Mouse (Mus musculus): ENCODE results near the gene Gm11146. TPM values are rescaled to one million over a fixed set of nuclear protein-coding genes. Genes with fewer than 3 reads are reported as not detected.

Gene Gm11146
- total and polyA plus RNA-seq, 2 experiments: not detected

DNA sequence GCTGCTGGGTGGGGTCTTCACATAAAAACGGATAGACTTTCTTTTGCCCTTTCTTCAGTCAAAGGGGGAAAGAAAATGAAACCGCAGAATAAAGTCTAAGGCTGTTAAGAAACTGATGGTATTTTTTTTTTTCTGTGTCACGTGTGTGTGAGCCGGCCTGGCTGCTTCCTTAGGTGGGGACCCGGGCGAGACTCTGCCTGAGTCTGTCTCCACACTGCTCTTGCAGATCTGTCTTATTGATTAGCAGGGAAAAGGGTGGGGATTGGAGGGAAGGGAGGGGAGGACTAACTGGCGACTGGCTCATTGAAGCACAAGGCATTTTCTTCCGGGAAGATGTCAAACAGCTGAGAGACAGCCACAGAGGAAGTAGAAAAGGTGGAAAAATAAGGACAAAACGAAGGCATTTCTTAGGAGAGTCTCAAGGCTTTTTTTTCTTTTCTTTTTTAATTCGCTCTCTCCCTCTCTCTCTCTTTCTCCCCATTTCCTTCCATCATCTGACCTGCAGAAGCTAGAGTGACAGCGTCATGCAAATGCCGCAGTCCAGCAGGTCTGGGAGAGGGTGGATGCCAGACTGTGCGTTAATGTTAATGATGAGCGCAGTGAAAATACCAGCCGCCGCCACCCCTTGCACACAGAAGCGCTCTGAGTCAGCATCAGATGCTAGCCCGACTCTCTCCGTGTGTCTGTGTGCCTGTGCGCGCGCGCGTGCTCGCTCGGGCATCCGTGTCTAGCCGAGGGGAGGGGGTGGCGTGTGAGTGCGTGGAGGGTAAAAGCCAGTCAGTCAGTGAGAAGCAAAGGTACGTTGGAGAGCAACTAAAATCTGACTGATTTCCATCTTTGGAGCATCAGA, 42.2 kb upstream of the Gm11146 start:
- Histone ChIP-seq H3K4me1 (ENCODE audit: control insufficient read depth, insufficient read depth, low read length) (0 out of 2 replicates have a peak, but pooled peaks cover 4% of the 10 kb centered on the region), H3K79me2 (ENCODE audit: control insufficient read depth, insufficient read depth, low read length) (no peaks in the 10 kb centered on the region), H3K9ac (ENCODE audit: low read depth, low read length) (peak overlapping the region; percentile 3), H3K4me3 (ENCODE audit: insufficient read depth, low read depth, low read length) (peak overlapping the region; percentile 57), H3K27me3 (ENCODE audit: control insufficient read depth, insufficient read depth, low read length) (no peaks in the 10 kb centered on the region), H3K36me3 (ENCODE audit: control insufficient read depth, insufficient read depth, low read length) (no peaks in the 10 kb centered on the region), H3K27ac (replicated peaks; ENCODE audit: insufficient read depth, low read depth, low read length) (no peak overlapping the region)
- DNase-seq (ENCODE audit: extremely low read depth, low read depth, low spot score): peak; percentile 38
- WGBS: 3% methylated on average over 31 of the region's 31 CpGs
- no peak for TF ChIP-seq CTCF (IDR thresholded peaks at IDR 0.05; ENCODE audit: low read depth, low read length)
- TF ChIP-seq POLR2A (IDR thresholded peaks at IDR 0.05; ENCODE audit: extremely low read depth, insufficient read depth, low read length): no peak

GRCm38 (mm10) chr16:77643036-77643870, 41.4 kb upstream of the Gm11146 start:
- DNase-seq (ENCODE audit: extremely low read depth, low read depth, low spot score): peak; percentile 32
- TF ChIP-seq CTCF (IDR thresholded peaks at IDR 0.05; ENCODE audit: low read depth, low read length) (no peak), POLR2A (IDR thresholded peaks at IDR 0.05; ENCODE audit: extremely low read depth, insufficient read depth, low read length) (no peak)

GRCm38 (mm10) chr16:77636497-77636896, 34.6 kb upstream of the Gm11146 start:
- H3K79me2 ChIP-seq (ENCODE audit: control insufficient read depth, insufficient read depth, low read length): no peaks in the 10 kb centered on the region
- no peak overlapping the region for H3K27ac ChIP-seq (replicated peaks; ENCODE audit: insufficient read depth, low read depth, low read length)
- H3K4me3 ChIP-seq (ENCODE audit: insufficient read depth, low read depth, low read length): no peak overlapping the region
- no peaks in the 10 kb centered on the region for H3K27me3 ChIP-seq (ENCODE audit: control insufficient read depth, insufficient read depth, low read length)
- no peaks in the 10 kb centered on the region for H3K36me3 ChIP-seq (ENCODE audit: control insufficient read depth, insufficient read depth, low read length)
- peak; percentile 26 for DNase-seq (ENCODE audit: extremely low read depth, low read depth, low spot score)
- WGBS: 56% methylated on average over 6 of the region's 6 CpGs
- no peak for TF ChIP-seq POLR2A (IDR thresholded peaks at IDR 0.05; ENCODE audit: extremely low read depth, insufficient read depth, low read length)
- TF ChIP-seq CTCF (IDR thresholded peaks at IDR 0.05; ENCODE audit: low read depth, low read length): no peak
- H3K9ac ChIP-seq (ENCODE audit: low read depth, low read length): no peak overlapping the region
- H3K4me1 ChIP-seq (ENCODE audit: control insufficient read depth, insufficient read depth, low read length): no peaks in the 10 kb centered on the region

More at GRCm38 (mm10) chr16:77643036-77643870, 41.4 kb upstream of the Gm11146 start:
- 67% methylated on average over 14 of the region's 14 CpGs for WGBS
- Histone ChIP-seq H3K4me3 (ENCODE audit: insufficient read depth, low read depth, low read length) (peak overlapping the region; percentile 57; the same call in 1 of the 2 replicates), H3K27me3 (ENCODE audit: control insufficient read depth, insufficient read depth, low read length) (no peaks in the 10 kb centered on the region), H3K27ac (replicated peaks; ENCODE audit: insufficient read depth, low read depth, low read length) (no peak overlapping the region), H3K36me3 (ENCODE audit: control insufficient read depth, insufficient read depth, low read length) (no peaks in the 10 kb centered on the region), H3K4me1 (ENCODE audit: control insufficient read depth, insufficient read depth, low read length) (0 out of 2 replicates have a peak, but pooled peaks cover 4% of the 10 kb centered on the region), H3K79me2 (ENCODE audit: control insufficient read depth, insufficient read depth, low read length) (no peaks in the 10 kb centered on the region), H3K9ac (ENCODE audit: low read depth, low read length) (no peak overlapping the region)

GRCm38 (mm10) chr16:77632315-77632881, 30.5 kb upstream of the Gm11146 start:
- H3K27ac ChIP-seq (replicated peaks; ENCODE audit: insufficient read depth, low read depth, low read length): no peak overlapping the region
- no peak overlapping the region for H3K4me3 ChIP-seq (ENCODE audit: insufficient read depth, low read depth, low read length)
- H3K9ac ChIP-seq (ENCODE audit: low read depth, low read length): no peak overlapping the region
- no peak for DNase-seq (ENCODE audit: extremely low read depth, low read depth, low spot score)
- TF ChIP-seq CTCF (IDR thresholded peaks at IDR 0.05; ENCODE audit: low read depth, low read length): no peak
- TF ChIP-seq POLR2A (IDR thresholded peaks at IDR 0.05; ENCODE audit: extremely low read depth, insufficient read depth, low read length): no peak
- H3K79me2 ChIP-seq (ENCODE audit: control insufficient read depth, insufficient read depth, low read length): no peaks in the 10 kb centered on the region
- WGBS: 79% methylated on average over 6 of the region's 6 CpGs
- no peaks in the 10 kb centered on the region for H3K4me1 ChIP-seq (ENCODE audit: control insufficient read depth, insufficient read depth, low read length)
- no peaks in the 10 kb centered on the region for H3K27me3 ChIP-seq (ENCODE audit: control insufficient read depth, insufficient read depth, low read length)
- H3K36me3 ChIP-seq (ENCODE audit: control insufficient read depth, insufficient read depth, low read length): no peaks in the 10 kb centered on the region; the same call in 1 of the 2 replicates

- no peaks in the 10 kb centered on the region for H3K79me2 ChIP-seq (ENCODE audit: control insufficient read depth, insufficient read depth, low read length)
Observed at GRCm38 (mm10) chr16:77622681-77623080, 20.8 kb upstream of the Gm11146 start.

More at GRCm38 (mm10) chr16:77622681-77623080, 20.8 kb upstream of the Gm11146 start:
- H3K36me3 ChIP-seq (ENCODE audit: control insufficient read depth, insufficient read depth, low read length): no peaks in the 10 kb centered on the region
- TF ChIP-seq CTCF (IDR thresholded peaks at IDR 0.05; ENCODE audit: low read depth, low read length) (no peak), POLR2A (IDR thresholded peaks at IDR 0.05; ENCODE audit: extremely low read depth, insufficient read depth, low read length) (no peak)
- WGBS: 72% methylated on average over 5 of the region's 5 CpGs
- H3K4me3 ChIP-seq (ENCODE audit: insufficient read depth, low read depth, low read length): no peak overlapping the region
- no peaks in the 10 kb centered on the region for H3K27me3 ChIP-seq (ENCODE audit: control insufficient read depth, insufficient read depth, low read length)
- DNase-seq (ENCODE audit: extremely low read depth, low read depth, low spot score): no peak
- H3K9ac ChIP-seq (ENCODE audit: low read depth, low read length): no peak overlapping the region
- no peak overlapping the region for H3K27ac ChIP-seq (replicated peaks; ENCODE audit: insufficient read depth, low read depth, low read length)
- H3K4me1 ChIP-seq (ENCODE audit: control insufficient read depth, insufficient read depth, low read length): no peaks in the 10 kb centered on the region

All from liver, adult 2 months (tissue).